Mouse (Mus musculus) liver, embryonic 14.5 days (tissue): Measurements from ENCODE around the gene Pigp. TPM values are rescaled to one million over a fixed set of nuclear protein-coding genes. Genes with fewer than 3 reads are reported as not detected.
"Not testable (repeated sequence)": the region's sequence is repeated elsewhere in the genome, so short reads cannot be mapped to it uniquely, and the experiment has no call there.

Source experiments
- ATAC-seq: fragments of 200-750 bp; cut with Nextera tagmentation; 2 replicates; pipeline ENCODE4 v1.8.0; 2017; ENCODE audit warnings: moderate number of reproducible peaks, mild to moderate bottlenecking, moderate library complexity; ENCODE audit not compliant: insufficient read depth
- DNase-seq, 3 experiments: peaks; one replicate each; pipeline ENCODE4 v3.0.0-alpha.2; 2012 to 2013; ENCODE audit warnings: low read depth in 3 of 3, low spot score in 3 of 3
- H3K27ac ChIP-seq: fragments of 300-500 bp; sonication (generic); 2 replicates; pipeline ENCODE4 v1.5.1; 2014; ENCODE audit warnings: moderate library complexity, mild to moderate bottlenecking, control low read depth, inconsistent platforms
- H3K27me3 ChIP-seq: fragments of 300-500 bp; sonication (generic); 2 replicates; pipeline ENCODE4 v1.6.1; 2014; ENCODE audit warnings: mild to moderate bottlenecking, low read length, moderate library complexity; ENCODE audit not compliant: control insufficient read depth, insufficient read depth
- H3K36me3 ChIP-seq: fragments of 300-500 bp; sonication (generic); replicated peaks from 2 replicates; pipeline ENCODE4 v1.6.1; 2014; ENCODE audit warnings: low read depth; ENCODE audit not compliant: control insufficient read depth, insufficient read depth
- H3K4me1 ChIP-seq, 2 experiments: fragments of 200-500 bp in 1 of 2; fragments of 300-500 bp in 1 of 2; sonication (generic) in 1 of 2; replicated peaks; 2 replicates each; pipeline ENCODE4 v1.6.1; 2012 to 2014; ENCODE audit warnings: antibody characterized with exemption in 1 of 2, inconsistent platforms in 1 of 2, low read length in 1 of 2; ENCODE audit not compliant: control insufficient read depth in 2 of 2, insufficient read depth in 2 of 2
- H3K4me2 ChIP-seq: fragments of 300-500 bp; sonication (generic); 2 replicates; pipeline ENCODE4 v1.6.1; 2014; ENCODE audit warnings: low read depth, mild to moderate bottlenecking, control low read depth, moderate library complexity
- H3K4me3 ChIP-seq, 2 experiments: fragments of 200-500 bp in 1 of 2; fragments of 300-500 bp in 1 of 2; sonication (generic) in 1 of 2; 2 replicates each; pipeline ENCODE4 v1.5.1; 2012 to 2014; ENCODE audit warnings: low read depth in 2 of 2, low read length in 2 of 2, mild to moderate bottlenecking in 2 of 2, control low read depth in 1 of 2, inconsistent platforms in 1 of 2, moderate library complexity in 1 of 2; ENCODE audit not compliant: insufficient read depth in 1 of 2
- H3K9ac ChIP-seq: fragments of 300-500 bp; sonication (generic); replicated peaks from 2 replicates; pipeline ENCODE4 v1.6.1; 2014; ENCODE audit warnings: mild to moderate bottlenecking, control low read depth, moderate library complexity
- H3K9me3 ChIP-seq: fragments of 300-500 bp; sonication (generic); 2 replicates; pipeline ENCODE4 v1.6.1; 2016; ENCODE audit warnings: low read length, mixed read lengths; ENCODE audit not compliant: control insufficient read depth
- CTCF ChIP-seq: IDR thresholded peaks from 2 replicates; pipeline ENCODE4 v1.5.1; 2016; ENCODE audit warnings: antibody characterized with exemption, low read depth, control low read depth
- EP300 ChIP-seq: IDR thresholded peaks from 2 replicates; pipeline ENCODE4 v1.6.1; 2016; ENCODE audit warnings: antibody characterized with exemption, low read depth
- WGBS: fragments of 180-500 bp; shearing (Covaris S2); extraction: QIAGEN DNeasy Blood & Tissue Kit; methylation state at CpG from one replicate; pipeline ENCODE4 v1.1.7; 2014; ENCODE audit not compliant: insufficient replicate concordance; 5-methylcytosine and 5-hydroxymethylcytosine counted together
- polyA plus RNA-seq, 2 experiments: library from polyadenylated mRNA; depleted of rRNA in 1 of 2; stranded (reverse) in 1 of 2; unstranded in 1 of 2; fragments of >200 nt; fragmentation: Nextera tagmentation in 1 of 2; extraction: Ambion mirVana in 1 of 2; gene quantifications; 2 replicates each; pipeline versions ENCODE4 v1.2.1 to v1.2.3; 2012 to 2014

Pigp gene
- polyA plus RNA-seq, 2 experiments, result 21.5 to 55.1 TPM

- Histone ChIP-seq H3K4me1 (no peaks in the 10 kb centered on the region), H3K27me3 (no peaks in the 10 kb centered on the region), H3K9ac (no peak overlapping the region), H3K4me3 (no peak overlapping the region), H3K27ac (no peak overlapping the region), H3K9me3 (no peaks in the 10 kb centered on the region), H3K36me3 (no peaks in the 10 kb centered on the region), H3K4me2 (no peak overlapping the region)
- no peak for TF ChIP-seq CTCF
- TF ChIP-seq EP300, result no peak
- no peak for DNase-seq
- WGBS, result 45% methylated on average over 1 of the region's 1 CpGs
- no peak for ATAC-seq
These were observed 25.9 kb downstream of the Pigp start for GRCm38 (mm10) chr16:94345733-94346132.

- not testable (repeated sequence) for H3K9ac ChIP-seq, DNase-seq, H3K4me3 ChIP-seq, H3K36me3 ChIP-seq, H3K4me2 ChIP-seq, H3K9me3 ChIP-seq, H3K27me3 ChIP-seq, ATAC-seq, H3K4me1 ChIP-seq, H3K27ac ChIP-seq
- 79% methylated on average over 18 of the region's 22 CpGs for WGBS
These were observed 32.2 kb downstream of the Pigp start for GRCm38 (mm10) chr16:94339164-94340160.

- Histone ChIP-seq H3K9me3 (no peaks in the 10 kb centered on the region), H3K4me2 (no peak overlapping the region), H3K9ac (no peak overlapping the region), H3K27me3 (no peaks in the 10 kb centered on the region), H3K36me3 (no peaks in the 10 kb centered on the region), H3K27ac (no peak overlapping the region), H3K4me1 (no peaks in the 10 kb centered on the region), H3K4me3 (no peak overlapping the region)
- ATAC-seq (no peak), DNase-seq (no peak)
- 58% methylated on average over 5 of the region's 5 CpGs for WGBS
- no peak for TF ChIP-seq EP300
- TF ChIP-seq CTCF, result no peak
These were observed 36.0 kb downstream of the Pigp start for GRCm38 (mm10) chr16:94335656-94336055.

GRCm38 (mm10) chr16:94331886-94332252 lies 39.8 kb downstream of the Pigp start:
- Histone ChIP-seq H3K4me3 (no peak overlapping the region), H3K9me3 (no peaks in the 10 kb centered on the region), H3K4me2 (no peak overlapping the region), H3K9ac (no peak overlapping the region), H3K27me3 (peaks cover 12% of the 10 kb centered on the region), H3K4me1 (peaks cover under 1 to 8% of the 10 kb centered on the region in 2 experiments; a peak in 2 of 4 replicates), H3K36me3 (no peaks in the 10 kb centered on the region), H3K27ac (no peak overlapping the region)
- no peak for TF ChIP-seq EP300
- peak; percentile 95 for TF ChIP-seq CTCF
- ATAC-seq (no peak), DNase-seq (peak; percentile 37 to 47 (median 43))
- 53% methylated on average over 5 of the region's 5 CpGs for WGBS

GRCm38 (mm10) chr16:94331233-94331885 lies 40.3 kb downstream of the Pigp start:
- DNase-seq (no peak), ATAC-seq (no peak)
- Histone ChIP-seq H3K27me3 (peaks cover 12% of the 10 kb centered on the region), H3K27ac (no peak overlapping the region), H3K9me3 (no peaks in the 10 kb centered on the region), H3K4me2 (no peak overlapping the region), H3K4me1 (peaks cover 2 to 8% of the 10 kb centered on the region in 2 experiments; a peak in 2 of 4 replicates), H3K36me3 (no peaks in the 10 kb centered on the region), H3K9ac (no peak overlapping the region), H3K4me3 (no peak overlapping the region)
- 54% methylated on average over 9 of the region's 9 CpGs for WGBS
- no peak for TF ChIP-seq CTCF
- no peak for TF ChIP-seq EP300
